Mouse (Mus musculus) spleen, adult 18-20 months (tissue): ENCODE measurements around the gene Tbc1d7.

Source experiments
- DNase-seq, 2 experiments: peaks; one replicate each; pipeline ENCODE4 v3.0.0; 2022; ENCODE audit warnings: mixed read lengths in 2 of 2

Gene Tbc1d7

DNA sequence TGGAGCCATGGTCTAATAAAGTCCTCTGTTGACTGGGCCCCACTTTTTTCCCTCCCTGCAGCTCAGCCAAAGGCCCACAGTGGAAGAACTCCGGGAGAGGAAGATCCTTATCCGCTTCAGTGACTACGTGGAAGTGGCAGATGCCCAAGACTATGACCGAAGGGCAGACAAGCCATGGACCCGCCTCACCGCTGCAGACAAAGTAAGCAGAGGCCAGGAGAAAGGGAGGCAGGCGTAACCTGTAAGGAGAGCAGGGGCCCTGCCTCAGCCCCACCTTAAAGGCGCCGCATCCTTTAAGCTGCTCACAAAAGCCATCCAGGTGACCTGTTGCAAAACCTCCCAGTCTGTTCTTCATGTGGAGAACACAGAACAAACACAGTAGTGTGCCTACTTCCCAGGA lies 38.4 kb downstream of the Tbc1d7 start:
- DNase-seq: no peak

DNA sequence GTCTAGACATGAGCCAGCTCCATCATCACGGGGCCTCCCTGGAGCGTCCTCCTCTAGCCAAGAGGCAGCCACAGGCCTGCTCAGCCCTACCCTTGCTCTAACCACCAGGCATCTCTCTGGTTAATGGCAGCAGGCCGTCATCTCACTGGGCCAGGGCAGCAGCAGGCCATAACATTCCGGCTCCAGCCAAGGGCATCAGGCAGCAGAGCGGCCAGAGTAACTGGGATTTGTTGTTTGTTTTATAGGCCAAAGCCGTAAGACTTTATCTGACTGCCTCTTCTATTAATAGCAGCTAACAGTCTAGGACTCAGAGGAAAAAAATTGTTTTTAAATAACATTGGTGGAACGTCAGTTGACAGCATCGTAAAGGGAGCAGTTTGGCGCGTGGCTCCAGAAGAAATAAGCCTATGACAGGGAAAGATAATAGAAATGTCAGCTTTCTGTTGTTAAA lies 39.5 kb downstream of the Tbc1d7 start:
- no peak for DNase-seq

- no peak for DNase-seq
Measured at GRCm38 (mm10) chr13:43130161-43130560, 41.1 kb downstream of the Tbc1d7 start.

DNA sequence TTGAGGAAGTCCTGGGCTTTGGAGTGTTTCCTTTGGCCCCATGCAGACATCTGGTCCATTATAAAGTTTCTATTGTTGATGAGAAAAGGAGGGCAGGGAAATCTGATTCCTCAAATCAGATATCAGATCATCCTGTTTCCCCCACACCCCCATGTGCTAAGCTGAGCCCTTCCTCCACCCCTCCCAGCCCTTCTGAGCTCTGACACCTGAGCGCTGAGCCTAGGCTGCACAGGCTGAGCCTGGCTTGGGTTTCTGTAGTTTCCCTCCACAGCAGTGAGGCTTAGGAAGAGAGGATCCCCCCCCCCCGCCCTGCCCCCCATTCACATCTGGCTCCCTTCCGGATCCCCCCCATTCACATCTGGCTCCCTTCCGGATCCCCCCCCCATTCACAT lies 46.6 kb downstream of the Tbc1d7 start:
- no peak for DNase-seq

GRCm38 (mm10) chr13:43123895-43124682 lies 47.2 kb downstream of the Tbc1d7 start:
- no peak for DNase-seq

DNA sequence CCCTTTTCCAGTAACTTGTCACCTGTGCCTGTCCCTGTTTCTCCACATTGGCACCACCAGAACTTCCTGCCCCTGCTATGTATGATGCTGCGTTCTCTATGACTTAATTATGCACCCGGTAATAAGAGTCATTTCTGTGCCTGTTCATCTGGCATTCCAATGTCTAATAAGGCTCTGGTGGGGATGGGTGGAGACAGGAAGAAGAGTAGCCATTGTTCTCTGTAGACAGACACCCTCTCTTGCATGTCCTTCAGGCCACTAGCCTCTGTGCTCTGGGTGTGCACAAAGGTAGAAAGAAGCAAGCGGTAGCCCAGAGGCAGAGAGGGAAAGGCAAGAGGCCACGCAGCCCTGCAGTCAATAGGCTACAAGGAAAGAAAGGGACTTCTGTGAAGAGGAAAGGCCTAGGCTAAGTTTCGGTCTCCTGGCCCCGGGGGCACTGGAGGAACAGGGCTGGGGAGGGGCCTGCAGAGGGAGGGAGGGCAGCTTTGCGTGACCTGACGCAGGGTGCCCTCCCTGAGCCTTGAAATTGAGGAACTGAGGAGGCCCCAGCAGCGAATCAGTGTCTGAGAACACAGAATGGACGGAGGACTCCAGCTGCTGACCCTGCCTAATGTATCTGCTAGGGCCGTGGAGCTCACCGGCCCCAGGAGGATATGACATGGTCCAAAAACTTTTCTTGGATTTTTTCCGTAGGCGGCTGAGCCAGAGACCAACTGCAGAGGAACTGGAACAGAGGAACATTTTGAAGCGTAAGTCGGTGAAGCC lies 48.8 kb downstream of the Tbc1d7 start:
- DNase-seq: peak; percentile 11

DNA sequence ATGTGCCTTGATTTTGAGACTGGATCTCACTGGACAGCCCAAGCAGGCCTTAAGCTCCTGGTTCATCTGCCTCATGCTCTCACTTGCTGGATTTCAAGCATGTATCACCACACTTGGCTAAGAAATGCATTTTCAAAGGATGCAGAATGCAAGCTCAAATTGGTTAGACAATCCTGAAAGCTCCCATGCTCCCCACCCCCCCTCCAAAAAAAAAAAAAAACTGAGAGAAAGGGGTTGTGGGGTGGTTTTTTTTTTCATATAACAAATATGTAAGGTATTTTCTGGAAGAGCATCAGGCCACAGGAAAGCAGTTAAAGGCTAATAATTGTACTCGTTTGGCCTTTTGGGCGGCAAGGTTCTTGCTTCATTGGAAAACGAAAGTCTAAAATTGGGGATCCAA lies 58.2 kb downstream of the Tbc1d7 start:
- DNase-seq: no peak

DNA sequence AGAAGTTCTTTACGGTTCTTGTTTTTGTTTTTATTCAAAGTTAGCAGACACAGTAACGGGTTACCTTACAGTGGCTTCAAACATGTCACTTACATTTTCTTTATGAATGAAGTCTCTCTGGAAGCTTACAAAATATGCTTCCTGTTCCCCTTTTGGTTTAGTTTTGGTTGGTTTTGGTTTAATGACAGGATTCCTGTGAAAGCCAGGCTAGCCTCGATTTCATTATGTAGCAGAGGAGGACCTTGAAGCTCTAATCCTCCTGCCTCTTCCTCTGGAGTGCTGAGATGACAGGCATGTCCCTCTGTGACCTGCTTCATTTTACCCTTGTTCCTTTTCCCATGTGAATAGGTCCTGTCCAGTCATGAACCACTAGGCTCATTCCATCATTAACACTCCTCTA lies 58.6 kb downstream of the Tbc1d7 start:
- DNase-seq: no peak

DNA sequence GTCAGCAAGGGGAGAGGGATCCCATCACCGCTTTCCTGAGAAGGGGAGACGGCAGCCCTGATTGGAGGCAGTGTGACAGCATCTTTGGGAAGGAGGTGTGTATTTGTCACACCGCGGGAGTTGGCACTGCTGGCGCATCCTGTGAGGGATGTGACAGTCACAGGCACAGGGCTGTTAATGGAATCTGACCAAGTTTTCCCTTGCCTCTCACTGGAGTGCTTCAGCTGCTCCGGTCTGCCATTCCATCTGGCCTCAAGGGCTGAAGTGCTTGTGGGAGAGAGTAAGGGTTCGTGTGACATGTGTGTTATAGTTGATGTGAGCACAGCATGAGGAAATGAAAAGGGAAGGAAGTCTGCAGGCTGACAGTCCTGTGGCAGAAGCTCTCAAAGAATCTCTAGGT lies 59.0 kb downstream of the Tbc1d7 start:
- DNase-seq: no peak

DNA sequence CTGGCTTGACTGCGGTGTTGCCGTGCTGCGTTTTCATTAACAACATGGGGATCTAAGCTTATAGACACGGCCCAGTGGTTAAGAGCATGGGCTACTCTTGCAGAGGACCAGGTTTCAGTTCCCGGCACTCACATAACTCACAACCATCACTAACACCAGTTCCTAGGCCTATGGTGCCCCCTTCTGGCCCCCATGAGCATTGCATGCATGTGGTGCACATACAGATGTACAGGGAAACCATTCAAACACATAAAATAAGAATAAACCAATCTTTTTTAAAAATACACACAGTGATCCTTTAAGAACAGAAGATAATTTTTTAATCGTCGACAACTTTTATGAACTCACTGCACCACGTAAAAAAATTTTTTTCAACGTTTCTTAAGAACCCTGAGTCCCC lies 66.8 kb downstream of the Tbc1d7 start:
- DNase-seq: no peak

DNA sequence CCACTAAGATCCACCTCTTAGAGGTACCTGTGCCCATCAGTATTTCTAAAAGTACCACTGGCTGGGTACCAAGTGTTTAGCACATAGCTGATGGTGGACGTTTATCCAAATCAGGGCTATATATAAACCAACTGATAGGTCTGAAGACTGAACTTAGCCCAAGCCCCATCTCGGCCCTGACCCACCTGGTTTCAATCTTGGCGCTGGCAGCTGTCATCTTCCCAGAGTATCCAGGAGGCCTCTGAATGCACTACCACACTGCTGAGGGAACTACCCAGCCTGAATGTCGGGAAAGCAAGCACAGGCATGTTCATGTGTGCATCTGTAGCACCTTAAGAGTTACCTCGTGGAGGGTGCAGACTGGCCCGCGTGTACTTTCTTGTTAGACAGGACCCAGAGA lies 68.4 kb downstream of the Tbc1d7 start:
- DNase-seq: no peak
